Mouse (Mus musculus) heart, postnatal 0 days (tissue): Measurements from ENCODE around the gene Ppp5c.

ENCODE experiments used
- CTCF ChIP-seq: IDR thresholded peaks from 2 replicates; pipeline ENCODE4 v1.5.1; 2016; ENCODE audit warnings: antibody characterized with exemption, control low read depth, low read depth
- EP300 ChIP-seq: IDR thresholded peaks from 2 replicates; pipeline ENCODE4 v1.6.1; 2016; ENCODE audit warnings: antibody characterized with exemption, low read depth

- no peak for TF ChIP-seq CTCF
- TF ChIP-seq EP300, result no peak
Measured at GRCm38 (mm10) chr7:16961678-16962077, 66.0 kb downstream of the Ppp5c start.
